Mouse (Mus musculus) midbrain, embryonic 15.5 days (tissue): ENCODE results near the gene Shank1. TPM values are rescaled to one million over a fixed set of nuclear protein-coding genes. Genes with fewer than 3 reads are reported as not detected.

Experiments used
- ATAC-seq: fragments of 200-750 bp; cut with Nextera tagmentation; replicated peaks from 2 replicates; pipeline ENCODE4 v1.8.0; 2017; ENCODE audit warnings: moderate TSS enrichment
- H3K27ac ChIP-seq: fragments of 300-500 bp; sonication (generic); 2 replicates; pipeline ENCODE4 v1.5.1; 2015; ENCODE audit warnings: mild to moderate bottlenecking, inconsistent platforms
- H3K27me3 ChIP-seq: fragments of 300-500 bp; sonication (generic); replicated peaks from 2 replicates; pipeline ENCODE4 v1.6.1; 2015; ENCODE audit warnings: inconsistent platforms
- H3K36me3 ChIP-seq: fragments of 300-500 bp; sonication (generic); replicated peaks from 2 replicates; pipeline ENCODE4 v1.6.1; 2015; ENCODE audit warnings: inconsistent platforms
- H3K4me1 ChIP-seq: fragments of 300-500 bp; sonication (generic); 2 replicates; pipeline ENCODE4 v1.6.1; 2015; ENCODE audit warnings: inconsistent platforms
- H3K4me2 ChIP-seq: fragments of 300-500 bp; sonication (generic); 2 replicates; pipeline ENCODE4 v1.6.1; 2015; ENCODE audit warnings: inconsistent platforms, mild to moderate bottlenecking, moderate library complexity
- H3K4me3 ChIP-seq: fragments of 300-500 bp; sonication (generic); 2 replicates; pipeline ENCODE4 v1.5.1; 2015; ENCODE audit warnings: mild to moderate bottlenecking, inconsistent platforms
- H3K9ac ChIP-seq: fragments of 300-500 bp; sonication (generic); 2 replicates; pipeline ENCODE4 v1.6.1; 2015; ENCODE audit warnings: mild to moderate bottlenecking, inconsistent platforms
- H3K9me3 ChIP-seq: fragments of 300-500 bp; sonication (generic); 2 replicates; pipeline ENCODE4 v1.6.1; 2016; ENCODE audit warnings: inconsistent platforms
- WGBS: fragments of 180-500 bp; shearing (Covaris S2); methylation state at CpG from one replicate; pipeline ENCODE4 v1.1.7; 2015; ENCODE audit warnings: mixed read lengths; 5-methylcytosine and 5-hydroxymethylcytosine counted together
- polyA plus RNA-seq: library from polyadenylated mRNA; unstranded; fragments of >200 nt; fragmentation: Nextera tagmentation; extraction: Ambion mirVana; gene quantifications from 2 replicates; pipeline ENCODE4 v1.2.1, GENCODE M21; 2015

The Shank1 gene
- polyA plus RNA-seq, 1 experiment from 2014 or later, result 46.5 TPM

GRCm38 (mm10) chr7:44384716-44385059, 74.6 kb downstream of the Shank1 start:
- H3K4me3 ChIP-seq, result peak overlapping the region; percentile 65
- peak; percentile 81 for ATAC-seq
- WGBS, result 0% methylated on average over 17 of the region's 17 CpGs

GRCm38 (mm10) chr7:44385720-44386119, 75.7 kb downstream of the Shank1 start, which contains the start of gene 1700008O03Rik:
Gene 1700008O03Rik, minus strand, starts transcription at chr7:44385820.
- Histone ChIP-seq H3K4me3 (peak within 1 kb of the TSS; percentile 65), H3K36me3 (no peaks in the 10 kb centered on the region), H3K27me3 (no peaks in the 10 kb centered on the region), H3K27ac (peak within 1 kb of the TSS; percentile 35; the same call in 1 of the 2 replicates), H3K4me2 (peak within 1 kb of the TSS; percentile 85), H3K9me3 (no peaks in the 10 kb centered on the region), H3K9ac (peak within 1 kb of the TSS; percentile 76), H3K4me1 (peaks cover 24% of the 10 kb centered on the region)
- 82% methylated on average over 12 of the region's 12 CpGs for WGBS
- ATAC-seq, result no peak

More at GRCm38 (mm10) chr7:44384716-44385059, 74.6 kb downstream of the Shank1 start:
- Histone ChIP-seq H3K27ac (peak overlapping the region; percentile 35; the same call in 1 of the 2 replicates), H3K27me3 (no peaks in the 10 kb centered on the region), H3K4me2 (peak overlapping the region; percentile 85), H3K9ac (peak overlapping the region; percentile 76), H3K36me3 (no peaks in the 10 kb centered on the region), H3K4me1 (peaks cover 24% of the 10 kb centered on the region), H3K9me3 (no peaks in the 10 kb centered on the region)

- Histone ChIP-seq H3K36me3 (no peaks in the 10 kb centered on the region; the same call in 1 of the 2 replicates), H3K27ac (no peak overlapping the region), H3K4me2 (no peak overlapping the region), H3K9ac (no peak overlapping the region), H3K4me1 (no peaks in the 10 kb centered on the region), H3K4me3 (no peak overlapping the region), H3K27me3 (no peaks in the 10 kb centered on the region), H3K9me3 (no peaks in the 10 kb centered on the region)
- no peak for ATAC-seq
- WGBS, result 87% methylated on average over 4 of the region's 4 CpGs
Measured at GRCm38 (mm10) chr7:44391831-44392230, 81.8 kb downstream of the Shank1 start.

GRCm38 (mm10) chr7:44392341-44392740, 82.3 kb downstream of the Shank1 start:
- Histone ChIP-seq H3K9ac (no peak overlapping the region), H3K27me3 (no peaks in the 10 kb centered on the region), H3K36me3 (no peaks in the 10 kb centered on the region; the same call in 1 of the 2 replicates), H3K4me3 (no peak overlapping the region), H3K9me3 (no peaks in the 10 kb centered on the region), H3K4me2 (no peak overlapping the region), H3K4me1 (no peaks in the 10 kb centered on the region), H3K27ac (no peak overlapping the region)
- no peak for ATAC-seq
- WGBS, result 85% methylated on average over 14 of the region's 14 CpGs

- Histone ChIP-seq H3K36me3 (no peaks in the 10 kb centered on the region; the same call in 1 of the 2 replicates), H3K9me3 (no peaks in the 10 kb centered on the region), H3K27me3 (no peaks in the 10 kb centered on the region), H3K4me3 (no peak overlapping the region), H3K4me1 (no peaks in the 10 kb centered on the region), H3K9ac (no peak overlapping the region), H3K4me2 (no peak overlapping the region), H3K27ac (no peak overlapping the region)
- no peak for ATAC-seq
- 92% methylated on average over 17 of the region's 17 CpGs for WGBS
Measured at GRCm38 (mm10) chr7:44393284-44393683, 83.2 kb downstream of the Shank1 start.

- Histone ChIP-seq H3K27me3 (no peaks in the 10 kb centered on the region), H3K4me3 (no peak overlapping the region), H3K27ac (no peak overlapping the region), H3K4me2 (no peak overlapping the region), H3K9ac (no peak overlapping the region), H3K36me3 (no peaks in the 10 kb centered on the region; the same call in 1 of the 2 replicates), H3K9me3 (no peaks in the 10 kb centered on the region), H3K4me1 (no peaks in the 10 kb centered on the region)
- 10% methylated on average over 3 of the region's 3 CpGs for WGBS
- ATAC-seq, result peak; percentile 65
Measured at GRCm38 (mm10) chr7:44398570-44398969, 88.5 kb downstream of the Shank1 start.

GRCm38 (mm10) chr7:44401673-44402072, 91.6 kb downstream of the Shank1 start:
- 83% methylated on average over 6 of the region's 6 CpGs for WGBS
- Histone ChIP-seq H3K36me3 (no peaks in the 10 kb centered on the region), H3K4me2 (no peak overlapping the region), H3K27ac (no peak overlapping the region), H3K27me3 (no peaks in the 10 kb centered on the region), H3K9me3 (no peaks in the 10 kb centered on the region), H3K4me3 (no peak overlapping the region), H3K4me1 (peaks cover 10% of the 10 kb centered on the region), H3K9ac (no peak overlapping the region)
- no peak for ATAC-seq

GRCm38 (mm10) chr7:44405346-44406014, 95.4 kb downstream of the Shank1 start:
- Histone ChIP-seq H3K27ac (peak overlapping the region; percentile 87), H3K36me3 (no peaks in the 10 kb centered on the region), H3K27me3 (no peaks in the 10 kb centered on the region), H3K9ac (0 out of 2 replicates have a peak overlapping the region, but pooled peaks have one; percentile 5), H3K4me2 (peak overlapping the region; percentile 59), H3K4me1 (peaks cover 10% of the 10 kb centered on the region), H3K9me3 (no peaks in the 10 kb centered on the region), H3K4me3 (peak overlapping the region; percentile 40)
- WGBS, result under 1% methylated on average over 27 of the region's 27 CpGs
- peak; percentile 97 for ATAC-seq

GRCm38 (mm10) chr7:44406015-44406355, 95.9 kb downstream of the Shank1 start:
- Histone ChIP-seq H3K27me3 (no peaks in the 10 kb centered on the region), H3K27ac (peak overlapping the region; percentile 27; the same call in 1 of the 2 replicates), H3K9ac (no peak overlapping the region), H3K4me2 (no peak overlapping the region), H3K9me3 (no peaks in the 10 kb centered on the region), H3K4me1 (peaks cover 10% of the 10 kb centered on the region), H3K36me3 (no peaks in the 10 kb centered on the region), H3K4me3 (no peak overlapping the region)
- ATAC-seq, result no peak; the same call in none of the 2 replicates
- 2% methylated on average over 5 of the region's 5 CpGs for WGBS

Other genes starting within 250 kb of the Shank1 start
- gene Klk1b21, start 207.9 kb upstream of the Shank1 start, polyA plus RNA-seq, result not detected in 2 replicates
- gene Klk1b22, start 197.6 kb upstream of the Shank1 start, polyA plus RNA-seq, result not detected in 2 replicates
- not detected in 2 replicates for gene Klk1b16, start 173.5 kb upstream of the Shank1 start, polyA plus RNA-seq
- gene Klk1b24, start 122.0 kb upstream of the Shank1 start, polyA plus RNA-seq, result not detected in 2 replicates
- gene Klk1b3, start 112.1 kb upstream of the Shank1 start, polyA plus RNA-seq, result not detected in 2 replicates
- not detected in 2 replicates for gene Klk1b4, start 102.8 kb upstream of the Shank1 start, polyA plus RNA-seq
- gene Klk1b5, start 94.3 kb upstream of the Shank1 start, polyA plus RNA-seq, result not detected in 2 replicates
- gene Klk1, start 84.9 kb upstream of the Shank1 start, polyA plus RNA-seq, result not detected in 2 replicates
- gene Gm36864, start 74.1 kb upstream of the Shank1 start, polyA plus RNA-seq, result not detected in 2 replicates
- 1.4 and 1.7 TPM in 2 replicates for gene 1700028J19Rik, start 63.6 kb upstream of the Shank1 start, polyA plus RNA-seq
- gene 2410002F23Rik, start 63.5 kb upstream of the Shank1 start, polyA plus RNA-seq, result 232 and 240 TPM in 2 replicates
- 0.21 TPM in 1 of 2 replicates, not detected in the other for gene Acp4, start 52.9 kb upstream of the Shank1 start, polyA plus RNA-seq
- gene Gm15517, start 48.8 kb upstream of the Shank1 start, polyA plus RNA-seq, result not detected in 2 replicates
- 3.6 and 3.9 TPM in 2 replicates for gene Clec11a, start 3.4 kb upstream of the Shank1 start, polyA plus RNA-seq
- gene Syt3, start 73.8 kb downstream of the Shank1 start, polyA plus RNA-seq, result 56.3 and 57.2 TPM in 2 replicates
- gene 1700008O03Rik, start 75.6 kb downstream of the Shank1 start, polyA plus RNA-seq, result 2.1 and 2.6 TPM in 2 replicates
- gene Lrrc4b, start 118.8 kb downstream of the Shank1 start, polyA plus RNA-seq, result 16.7 and 18.1 TPM in 2 replicates
- 5.8 and 6.0 TPM in 2 replicates for gene Aspdh, start 155.1 kb downstream of the Shank1 start, polyA plus RNA-seq
- 38.8 and 42.2 TPM in 2 replicates for gene Josd2, start 157.7 kb downstream of the Shank1 start, polyA plus RNA-seq
- 145 and 162 TPM in 2 replicates for gene Emc10, start 186.3 kb downstream of the Shank1 start, polyA plus RNA-seq
- gene Fam71e1, start 186.3 kb downstream of the Shank1 start, polyA plus RNA-seq, result 30.1 and 36.6 TPM in 2 replicates
- gene Mybpc2, start 214.4 kb downstream of the Shank1 start, polyA plus RNA-seq, result 0.19 and 0.28 TPM in 2 replicates
- gene Spib, start 221.8 kb downstream of the Shank1 start, polyA plus RNA-seq, result 0.05 TPM in 1 of 2 replicates, not detected in the other
- 23.8 and 25.3 TPM in 2 replicates for gene Pold1, start 238.6 kb downstream of the Shank1 start, polyA plus RNA-seq
- 61.1 and 66.6 TPM in 2 replicates for gene Nr1h2, start 243.7 kb downstream of the Shank1 start, polyA plus RNA-seq